Mouse (Mus musculus) macrophage (primary cell): ENCODE results near the gene Vti1a. TPM values are rescaled to one million over a fixed set of nuclear protein-coding genes. Genes with fewer than 3 reads are reported as not detected.

Experiments
- H3K27ac ChIP-seq: fragments of 350-480 bp; formaldehyde crosslinking; 2 replicates; pipeline ENCODE4 v1.9.0; 2021
- H3K36me3 ChIP-seq: fragments of 350-480 bp; formaldehyde crosslinking; 2 replicates; pipeline ENCODE4 v1.9.0; 2021; ENCODE audit errors: inconsistent target
- H3K4me3 ChIP-seq: fragments of 350-480 bp; formaldehyde crosslinking; 2 replicates; pipeline ENCODE4 v1.9.0; 2021; ENCODE audit errors: inconsistent target
- H3K79me2 ChIP-seq: fragments of 350-480 bp; formaldehyde crosslinking; 2 replicates; pipeline ENCODE4 v1.9.0; 2021; ENCODE audit errors: inconsistent target
- WGBS: methylation state at CpG from one replicate; pipeline ENCODE4 v1.1.7; 2026; ENCODE audit warnings: inconsistent platforms; ENCODE audit not compliant: missing documents; 5-methylcytosine and 5-hydroxymethylcytosine counted together
- polyA plus RNA-seq: library from polyadenylated mRNA; stranded (reverse); fragments of 250-400 nt; gene quantifications from 3 replicates; pipeline ENCODE4 v1.2.4, GENCODE M21; 2018; ENCODE audit warnings: inconsistent platforms

Vti1a gene
- polyA plus RNA-seq, 1 experiment from 2014 or later, result 41.8 TPM

- WGBS, result 96% methylated on average over 8 of the region's 8 CpGs
- Histone ChIP-seq H3K4me3 (no peak overlapping the region), H3K79me2 (no peaks in the 10 kb centered on the region; the same call in 1 of the 2 replicates), H3K36me3 (peaks cover 21% of the 10 kb centered on the region; the same call in 1 of the 2 replicates), H3K27ac (no peak overlapping the region)
Observed at GRCm38 (mm10) chr19:55332641-55333268, 16.7 kb downstream of the Vti1a start.

DNA sequence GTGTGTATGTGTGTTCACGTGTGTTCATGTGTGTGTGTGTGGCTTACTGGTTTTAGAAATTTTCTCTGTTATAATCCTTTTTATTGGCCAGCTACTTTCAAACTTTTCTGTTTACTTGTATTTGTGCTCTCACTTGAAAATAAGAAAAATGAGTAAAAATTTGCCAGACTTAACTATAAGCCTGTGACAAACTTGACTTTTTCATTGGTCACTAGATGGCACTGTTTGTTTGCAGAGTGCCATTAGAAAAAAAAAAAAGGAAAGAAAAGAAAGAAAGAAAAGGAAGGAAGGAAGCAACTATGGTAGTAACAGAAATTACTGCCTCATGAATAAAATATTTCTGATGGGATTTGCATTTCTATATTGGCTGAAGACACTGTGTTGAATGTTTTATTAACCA lies 19.8 kb downstream of the Vti1a start:
- peaks cover 5% of the 10 kb centered on the region; the same call in 1 of the 2 replicates for H3K79me2 ChIP-seq
- WGBS, result 92% methylated on average over 1 of the region's 1 CpGs
- H3K27ac ChIP-seq, result no peak overlapping the region
- H3K4me3 ChIP-seq, result no peak overlapping the region
- H3K36me3 ChIP-seq, result peaks cover 7% of the 10 kb centered on the region; the same call in 1 of the 2 replicates

GRCm38 (mm10) chr19:55336441-55336840 lies 20.3 kb downstream of the Vti1a start:
- H3K27ac ChIP-seq, result no peak overlapping the region
- WGBS, result 87% methylated on average over 12 of the region's 12 CpGs
- peaks cover 4% of the 10 kb centered on the region; the same call in 1 of the 2 replicates for H3K36me3 ChIP-seq
- H3K4me3 ChIP-seq, result no peak overlapping the region
- H3K79me2 ChIP-seq, result peaks cover 5% of the 10 kb centered on the region; the same call in 1 of the 2 replicates

DNA sequence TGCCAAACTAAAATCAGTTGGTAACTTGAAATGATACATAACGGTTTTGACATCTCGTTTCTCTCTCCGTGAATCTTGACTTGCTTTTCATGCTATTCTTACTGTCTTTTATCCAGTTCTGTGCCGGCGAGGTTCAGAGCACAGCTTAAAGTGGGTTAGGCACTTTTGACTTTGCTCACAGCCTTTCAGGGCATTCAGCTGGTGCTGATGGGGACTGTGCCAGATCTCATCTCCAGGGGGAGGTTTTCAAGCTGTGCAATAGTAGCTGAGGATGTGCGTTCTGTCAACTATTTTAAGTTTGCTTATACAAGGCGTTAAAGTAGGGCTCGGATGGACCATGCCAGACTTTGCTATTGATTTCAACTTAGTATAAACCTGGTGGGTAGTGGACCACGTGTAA lies 21.0 kb downstream of the Vti1a start:
- Histone ChIP-seq H3K79me2 (peaks cover 5% of the 10 kb centered on the region; the same call in 1 of the 2 replicates), H3K4me3 (no peak overlapping the region), H3K36me3 (peaks cover 6% of the 10 kb centered on the region), H3K27ac (no peak overlapping the region)
- WGBS, result 92% methylated on average over 9 of the region's 9 CpGs

GRCm38 (mm10) chr19:55337664-55338063 lies 21.6 kb downstream of the Vti1a start:
- Histone ChIP-seq H3K36me3 (peaks cover 10% of the 10 kb centered on the region), H3K79me2 (peaks cover 5% of the 10 kb centered on the region; the same call in 1 of the 2 replicates), H3K27ac (no peak overlapping the region), H3K4me3 (no peak overlapping the region)
- WGBS, result 94% methylated on average over 6 of the region's 10 CpGs

DNA sequence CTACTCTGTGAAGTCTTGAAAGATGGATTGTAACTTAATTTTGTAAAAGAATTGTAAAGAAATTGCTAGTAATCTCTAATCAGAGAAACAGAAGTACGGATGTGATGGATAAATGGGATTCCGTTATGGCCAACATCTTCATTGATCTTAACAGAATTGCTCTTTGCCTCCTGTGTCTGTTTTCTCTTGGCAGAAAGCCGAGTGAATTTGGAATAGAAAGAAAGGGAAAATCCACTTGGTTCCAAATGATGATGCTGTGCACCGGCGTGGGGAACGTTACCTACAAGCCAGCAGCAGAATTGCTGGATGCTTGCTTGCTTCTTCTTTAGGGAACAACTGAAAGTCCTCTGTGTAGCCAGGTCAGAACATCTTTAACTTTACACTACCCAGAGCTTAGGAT lies 24.4 kb downstream of the Vti1a start:
- H3K36me3 ChIP-seq, result peaks cover 10% of the 10 kb centered on the region

DNA sequence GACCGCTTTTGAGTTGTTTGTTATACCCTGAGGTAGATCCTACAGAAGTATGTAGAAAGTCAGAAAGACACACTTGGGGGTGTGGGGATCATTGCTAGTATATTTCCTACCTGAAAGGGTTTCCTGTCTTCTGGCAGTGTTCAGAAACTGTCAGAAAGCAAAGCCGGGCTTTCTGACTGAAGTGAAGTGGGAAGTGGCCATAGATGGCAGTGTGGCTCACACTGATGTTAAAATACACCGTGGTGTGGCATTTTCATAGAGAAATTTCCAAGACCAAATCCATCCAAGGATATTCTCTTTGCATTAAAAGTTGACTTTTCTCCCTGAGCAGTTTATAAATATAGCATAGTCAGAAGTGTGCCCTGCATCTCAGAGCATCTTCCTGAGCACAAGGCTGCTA lies 25.3 kb downstream of the Vti1a start:
- Histone ChIP-seq H3K4me3 (no peak overlapping the region), H3K27ac (no peak overlapping the region), H3K36me3 (peaks cover 10% of the 10 kb centered on the region), H3K79me2 (peaks cover 5% of the 10 kb centered on the region; the same call in 1 of the 2 replicates)
- 63% methylated on average over 3 of the region's 3 CpGs for WGBS

More for the DNA sequence above, 24.4 kb downstream of the Vti1a start:
- H3K4me3 ChIP-seq, result no peak overlapping the region
- WGBS, result 95% methylated on average over 6 of the region's 6 CpGs
- peaks cover 5% of the 10 kb centered on the region; the same call in 1 of the 2 replicates for H3K79me2 ChIP-seq
- no peak overlapping the region for H3K27ac ChIP-seq

DNA sequence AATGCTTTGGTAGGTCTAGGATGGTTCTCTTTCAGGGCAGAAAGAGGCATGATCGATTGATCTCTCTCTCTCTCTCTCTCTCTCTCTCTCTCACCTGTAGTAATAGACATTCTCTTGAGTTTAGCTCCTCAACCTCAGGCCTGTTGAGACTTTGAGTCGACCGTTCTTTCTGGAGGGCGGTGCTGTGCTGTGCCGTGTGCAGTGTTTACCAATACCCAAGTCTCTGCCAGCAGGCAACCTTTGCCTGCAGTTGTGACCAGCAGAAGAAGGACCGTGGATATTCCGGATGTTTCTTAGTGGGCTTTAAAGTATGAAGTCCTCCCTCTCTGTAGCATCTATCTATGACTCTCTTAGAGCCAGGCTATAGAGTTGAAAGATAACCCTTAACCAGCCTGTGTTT lies 26.3 kb downstream of the Vti1a start:
- Histone ChIP-seq H3K27ac (no peak overlapping the region), H3K79me2 (peaks cover 5% of the 10 kb centered on the region; the same call in 1 of the 2 replicates), H3K36me3 (peaks cover 10% of the 10 kb centered on the region), H3K4me3 (no peak overlapping the region)
- 97% methylated on average over 6 of the region's 7 CpGs for WGBS

GRCm38 (mm10) chr19:55343274-55343673 lies 27.2 kb downstream of the Vti1a start:
- H3K36me3 ChIP-seq, result peaks cover 10% of the 10 kb centered on the region
- H3K79me2 ChIP-seq, result peaks cover 3% of the 10 kb centered on the region; the same call in 1 of the 2 replicates
- 92% methylated on average over 9 of the region's 9 CpGs for WGBS
- no peak overlapping the region for H3K27ac ChIP-seq
- H3K4me3 ChIP-seq, result no peak overlapping the region

DNA sequence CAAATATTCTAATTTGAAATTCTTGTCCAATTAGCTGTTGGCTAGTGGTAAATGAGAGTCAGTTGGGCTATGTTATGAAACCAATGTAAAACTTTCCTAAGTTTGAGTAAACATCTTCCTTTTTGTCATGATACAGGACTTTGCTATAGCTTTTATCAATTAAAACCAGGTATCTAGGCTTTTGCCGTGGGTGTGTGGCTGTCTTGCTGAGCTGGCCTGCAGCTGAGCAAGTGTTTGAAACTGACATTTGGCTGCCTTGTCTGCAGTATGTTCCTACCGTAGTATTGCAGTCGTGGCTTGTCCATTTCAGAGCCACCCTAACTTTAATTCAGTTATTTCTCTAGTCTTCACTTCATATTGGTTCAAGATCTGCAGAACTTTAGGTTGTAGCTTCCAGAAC lies 32.1 kb downstream of the Vti1a start:
- WGBS, result 93% methylated on average over 3 of the region's 3 CpGs
- H3K4me3 ChIP-seq, result no peak overlapping the region
- H3K27ac ChIP-seq, result no peak overlapping the region
- H3K79me2 ChIP-seq, result no peaks in the 10 kb centered on the region
- H3K36me3 ChIP-seq, result no peaks in the 10 kb centered on the region

DNA sequence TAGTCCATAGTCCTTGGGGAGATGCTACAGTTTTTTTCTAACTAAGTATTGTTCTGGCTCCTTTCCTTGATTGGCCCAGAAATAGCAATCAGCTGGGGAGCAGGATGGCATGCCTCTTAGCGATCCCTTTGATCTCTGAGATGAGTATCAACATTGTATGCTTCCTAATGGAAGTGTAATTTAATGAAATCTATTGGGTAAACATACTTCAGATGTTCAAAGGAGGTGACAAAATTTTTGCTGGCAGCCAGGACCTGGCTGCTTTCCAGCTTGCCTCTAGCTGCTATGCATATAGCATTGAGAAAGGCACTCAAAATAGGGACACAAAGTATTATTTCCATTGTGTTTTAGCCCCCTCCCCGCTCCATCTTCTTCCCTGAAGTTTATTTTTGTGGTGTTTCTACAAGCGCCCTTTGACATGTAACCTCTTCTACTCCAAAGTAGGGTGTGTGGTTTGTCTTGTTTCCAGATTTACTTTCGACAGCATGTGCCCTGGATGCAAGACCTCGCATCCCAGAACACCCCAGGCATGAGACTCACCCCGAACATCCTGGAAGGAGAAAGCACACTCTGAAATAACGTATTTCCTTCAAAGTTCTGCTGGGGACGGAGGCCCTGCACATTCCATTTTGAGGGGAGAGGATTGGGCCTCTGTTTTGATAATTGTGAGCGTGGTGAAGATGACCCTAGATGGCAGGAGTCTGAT lies 34.7 kb downstream of the Vti1a start:
- Histone ChIP-seq H3K36me3 (no peaks in the 10 kb centered on the region), H3K27ac (no peak overlapping the region), H3K79me2 (no peaks in the 10 kb centered on the region), H3K4me3 (no peak overlapping the region)
- WGBS, result 99% methylated on average over 9 of the region's 9 CpGs

DNA sequence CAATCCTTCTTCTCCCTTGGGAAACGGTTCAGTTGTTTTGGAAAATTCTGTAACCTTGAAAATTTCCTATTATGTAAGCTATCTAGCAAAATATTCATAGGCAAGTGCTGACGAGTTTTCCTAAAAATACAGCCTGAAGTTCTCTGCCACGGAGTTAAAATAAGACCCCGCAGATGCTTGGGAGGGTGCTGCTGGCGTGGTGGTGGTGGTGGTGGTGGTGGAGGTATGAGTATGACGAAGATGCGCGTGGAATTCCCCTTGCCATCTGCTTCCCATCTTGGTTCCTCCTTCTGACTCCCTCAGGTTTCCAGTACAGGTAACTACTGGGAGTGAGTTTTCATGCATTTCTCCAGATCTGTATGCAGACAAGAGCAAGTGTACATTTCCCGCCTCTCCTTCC lies 46.5 kb downstream of the Vti1a start:
- 91% methylated on average over 8 of the region's 9 CpGs for WGBS
- H3K27ac ChIP-seq, result no peak overlapping the region
- H3K4me3 ChIP-seq, result no peak overlapping the region
- H3K79me2 ChIP-seq, result no peaks in the 10 kb centered on the region; the same call in 1 of the 2 replicates
- H3K36me3 ChIP-seq, result no peaks in the 10 kb centered on the region

DNA sequence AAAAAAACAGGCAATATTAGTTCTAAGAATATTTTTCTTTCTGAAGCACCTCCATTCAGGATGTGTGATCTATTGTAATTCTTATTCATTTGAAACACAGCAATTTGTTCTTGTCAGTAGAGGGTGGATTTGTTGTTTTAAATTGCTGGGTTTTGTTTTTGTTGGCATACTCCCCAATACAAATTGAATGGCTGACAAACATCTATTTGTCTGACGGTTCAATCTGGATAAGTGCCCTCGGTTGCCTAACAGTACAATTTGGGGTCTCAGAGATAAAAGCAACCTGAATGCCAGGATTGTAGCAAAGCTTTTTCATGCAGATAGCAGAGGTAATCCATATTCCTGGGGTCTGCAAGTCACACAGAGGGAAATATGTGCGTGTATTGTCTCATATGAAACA lies 53.6 kb downstream of the Vti1a start:
- no peak overlapping the region for H3K27ac ChIP-seq
- no peaks in the 10 kb centered on the region for H3K36me3 ChIP-seq
- 90% methylated on average over 3 of the region's 3 CpGs for WGBS
- no peak overlapping the region for H3K4me3 ChIP-seq
- H3K79me2 ChIP-seq, result no peaks in the 10 kb centered on the region

GRCm38 (mm10) chr19:55376331-55376730 lies 60.2 kb downstream of the Vti1a start:
- WGBS, result 87% methylated on average over 6 of the region's 6 CpGs
- no peak overlapping the region for H3K27ac ChIP-seq
- no peak overlapping the region for H3K4me3 ChIP-seq
- no peaks in the 10 kb centered on the region for H3K36me3 ChIP-seq
- H3K79me2 ChIP-seq, result no peaks in the 10 kb centered on the region

GRCm38 (mm10) chr19:55377465-55377864 lies 61.4 kb downstream of the Vti1a start:
- no peak overlapping the region for H3K4me3 ChIP-seq
- H3K79me2 ChIP-seq, result no peaks in the 10 kb centered on the region
- 92% methylated on average over 4 of the region's 4 CpGs for WGBS
- H3K36me3 ChIP-seq, result no peaks in the 10 kb centered on the region
- H3K27ac ChIP-seq, result no peak overlapping the region
